1 mouse cellular context compared by ENCODE assay signal in the genomic region with DNA sequence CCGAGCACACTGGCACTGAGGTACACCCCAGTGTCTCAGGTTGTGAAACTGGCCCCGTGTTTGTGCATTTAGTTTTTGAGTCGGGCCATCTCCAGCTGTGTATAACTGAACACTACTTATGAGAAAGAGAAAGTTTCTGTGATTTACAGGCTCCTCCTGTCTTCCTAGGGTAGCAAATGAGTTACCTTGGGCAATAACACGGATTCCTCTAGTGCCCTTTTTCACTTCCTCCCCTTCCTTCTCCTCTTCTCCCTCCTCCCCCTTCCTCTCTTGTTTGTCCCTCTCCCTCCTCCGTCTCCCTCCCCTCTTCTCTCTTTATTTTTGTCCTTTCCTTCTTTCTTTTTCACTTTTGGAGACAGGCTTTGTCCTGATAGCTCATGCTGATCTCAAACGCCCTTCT.
TF ChIP-seq lines count a peak whose summit lies in the region.

No protein-coding gene starts in this region.

TF ChIP-seq in CH12.LX, 34 proteins besides CTCF, POLR2A, EP300 and RAD21:
- TF ChIP-seq JUND (conservative IDR thresholded peaks at IDR 0.05; ENCODE audit: low read depth, low read length) (no peak), POLR2AphosphoS2 (IDR thresholded peaks at IDR 0.05; ENCODE audit: low read depth, low read length) (no peak), MAFK (IDR thresholded peaks at IDR 0.05; ENCODE audit: insufficient replicate concordance, low read length) (no peak), SMC3 (IDR thresholded peaks at IDR 0.05; ENCODE audit: low read depth, low read length) (no peak), NELFE (IDR thresholded peaks at IDR 0.05; ENCODE audit: low read depth, low read length) (no peak), ZKSCAN1 (IDR thresholded peaks at IDR 0.05; ENCODE audit: borderline replicate concordance, low read depth, low read length) (no peak), RCOR1 (conservative IDR thresholded peaks at IDR 0.05; ENCODE audit: low read depth, low read length) (peak; percentile 21; the same call in 1 of the 2 replicates), ETS1 (conservative IDR thresholded peaks at IDR 0.05; ENCODE audit: low read depth, low read length) (0 out of 2 replicates have a peak, but pooled peaks have one; percentile 23), E2F4 (IDR thresholded peaks at IDR 0.05; ENCODE audit: insufficient replicate concordance, low read depth, low read length) (no peak), ZMIZ1 (IDR thresholded peaks at IDR 0.05; ENCODE audit: low read depth, low read length) (no peak), MXI1 (IDR thresholded peaks at IDR 0.05; ENCODE audit: low read depth, low read length) (no peak; the same call in 1 of the 2 replicates), HCFC1 (IDR thresholded peaks at IDR 0.05; ENCODE audit: low read depth, low read length) (no peak), USF2 (conservative IDR thresholded peaks at IDR 0.05; ENCODE audit: low read depth, low read length) (no peak), USF1 (IDR thresholded peaks at IDR 0.05; ENCODE audit: low read depth, low read length) (no peak), CHD2 (IDR thresholded peaks at IDR 0.05; ENCODE audit: low read length) (no peak), PAX5 (IDR thresholded peaks at IDR 0.05; ENCODE audit: low read length) (no peak), UBTF (IDR thresholded peaks at IDR 0.05; ENCODE audit: low read depth, low read length) (no peak), TCF12 (IDR thresholded peaks at IDR 0.05; ENCODE audit: low read depth, low read length) (peak; percentile 41; the same call in 1 of the 2 replicates), GABPA (IDR thresholded peaks at IDR 0.05; ENCODE audit: insufficient replicate concordance, low read depth, low read length) (no peak), IRF4 (IDR thresholded peaks at IDR 0.05; ENCODE audit: low read depth, low read length) (peak; percentile 56), ZC3H11A (IDR thresholded peaks at IDR 0.05; ENCODE audit: low read depth, low read length) (no peak), NRF1 (IDR thresholded peaks at IDR 0.05; ENCODE audit: low read depth, low read length) (no peak), JUN (IDR thresholded peaks at IDR 0.05; ENCODE audit: insufficient read depth, low read depth, low read length) (no peak), KAT2A (IDR thresholded peaks at IDR 0.05; ENCODE audit: insufficient replicate concordance, low read length) (no peak), TBP (conservative IDR thresholded peaks at IDR 0.05; ENCODE audit: low read depth, low read length) (no peak), ELF1 (IDR thresholded peaks at IDR 0.05; ENCODE audit: low read depth, low read length) (no peak; the same call in 1 of the 2 replicates), MYC (IDR thresholded peaks at IDR 0.05; ENCODE audit: low read depth, low read length) (no peak), MAX (IDR thresholded peaks at IDR 0.05; ENCODE audit: low read length) (no peak), ZNF384 (IDR thresholded peaks at IDR 0.05; ENCODE audit: low read depth, low read length) (no peak; the same call in 1 of the 2 replicates), SIN3A (IDR thresholded peaks at IDR 0.05; ENCODE audit: low read length) (0 out of 2 replicates have a peak, but pooled peaks have one; percentile 48), MEF2A (IDR thresholded peaks at IDR 0.05; ENCODE audit: borderline replicate concordance, low read depth, low read length) (peak; percentile 36; the same call in 1 of the 2 replicates), CHD1 (IDR thresholded peaks at IDR 0.05; ENCODE audit: low read depth, low read length) (no peak; the same call in 1 of the 2 replicates), MAZ (IDR thresholded peaks at IDR 0.05; ENCODE audit: low read depth, low read length) (peak; percentile 56; the same call in 1 of the 2 replicates), BHLHE40 (IDR thresholded peaks at IDR 0.05; ENCODE audit: low read depth, low read length) (peak; percentile 39; the same call in 1 of the 2 replicates)
TF ChIP-seq in CH12.LX: peak in this region for 8.
